Mouse (Mus musculus) neural tube, embryonic 14.5 days (tissue): Measurements from ENCODE around the gene Slc17a2. TPM values are rescaled to one million over a fixed set of nuclear protein-coding genes. Genes with fewer than 3 reads are reported as not detected.

Source experiments
- ATAC-seq: fragments of 200-750 bp; cut with Nextera tagmentation; 2 replicates; pipeline ENCODE4 v1.8.0; 2017; ENCODE audit warnings: low read depth, mild to moderate bottlenecking, moderate TSS enrichment, moderate library complexity
- H3K27ac ChIP-seq: fragments of 300-500 bp; sonication (generic); 2 replicates; pipeline ENCODE4 v1.5.1; 2014; ENCODE audit warnings: low read depth, mild to moderate bottlenecking, control low read depth, low read length, moderate library complexity, mixed read lengths
- H3K27me3 ChIP-seq: fragments of 300-500 bp; sonication (generic); 2 replicates; pipeline ENCODE4 v1.6.1; 2014; ENCODE audit warnings: low read length; ENCODE audit not compliant: control insufficient read depth, insufficient read depth
- H3K36me3 ChIP-seq: fragments of 300-500 bp; sonication (generic); 2 replicates; pipeline ENCODE4 v1.6.1; 2014; ENCODE audit warnings: low read length, mixed read lengths; ENCODE audit not compliant: control insufficient read depth, insufficient read depth
- H3K4me1 ChIP-seq: fragments of 300-500 bp; sonication (generic); 2 replicates; pipeline ENCODE4 v1.6.1; 2014; ENCODE audit warnings: low read length; ENCODE audit not compliant: control insufficient read depth, insufficient read depth
- H3K4me2 ChIP-seq: fragments of 300-500 bp; sonication (generic); 2 replicates; pipeline ENCODE4 v1.6.1; 2014; ENCODE audit warnings: mild to moderate bottlenecking, low read depth, low read length, control low read depth
- H3K4me3 ChIP-seq: fragments of 300-500 bp; sonication (generic); 2 replicates; pipeline ENCODE4 v1.5.1; 2014; ENCODE audit warnings: low read depth, low read length, control low read depth, mixed read lengths
- H3K9ac ChIP-seq: fragments of 300-500 bp; sonication (generic); replicated peaks from 2 replicates; pipeline ENCODE4 v1.6.1; 2014; ENCODE audit warnings: low read depth, mild to moderate bottlenecking, control low read depth, low read length, mixed read lengths
- H3K9me3 ChIP-seq: fragments of 300-500 bp; sonication (generic); 2 replicates; pipeline ENCODE4 v1.6.1; 2016; ENCODE audit warnings: low read length; ENCODE audit not compliant: control insufficient read depth
- WGBS: fragments of 180-500 bp; shearing (Covaris S2); extraction: QIAGEN DNeasy Blood & Tissue Kit; methylation state at CpG from one replicate; pipeline ENCODE4 v1.1.7; 2014; 5-methylcytosine and 5-hydroxymethylcytosine counted together
- polyA plus RNA-seq: library from polyadenylated mRNA; unstranded; fragments of >200 nt; fragmentation: Nextera tagmentation; extraction: Ambion mirVana; gene quantifications from 2 replicates; pipeline ENCODE4 v1.2.1, GENCODE M21; 2014

Gene Slc17a2
- polyA plus RNA-seq, 1 experiment from 2014 or later: not detected

DNA sequence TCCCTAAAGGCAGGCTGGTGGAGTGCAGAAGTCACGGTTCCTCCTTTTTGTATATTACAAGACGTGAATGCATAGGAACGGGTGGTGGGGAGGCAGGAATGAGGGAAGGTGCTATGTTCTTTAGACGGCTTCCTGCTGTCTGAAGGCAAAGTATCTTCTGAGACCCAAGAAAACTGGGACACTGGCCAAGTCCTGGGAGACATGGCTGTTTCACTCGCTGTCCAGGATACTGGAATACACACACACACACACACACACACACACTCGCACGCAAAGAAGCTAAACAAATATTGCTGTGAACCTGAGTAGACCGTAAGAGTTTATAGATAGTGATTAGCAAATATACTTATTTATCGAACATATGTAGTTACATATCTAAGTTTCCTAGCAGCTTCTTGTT is 57.9 kb downstream of the Slc17a2 start:
- Histone ChIP-seq H3K9ac (no peak overlapping the region), H3K27me3 (no peaks in the 10 kb centered on the region), H3K4me1 (no peaks in the 10 kb centered on the region), H3K4me2 (no peak overlapping the region), H3K9me3 (no peaks in the 10 kb centered on the region), H3K4me3 (no peak overlapping the region), H3K36me3 (no peaks in the 10 kb centered on the region), H3K27ac (no peak overlapping the region)
- no peak for ATAC-seq
- WGBS: 83% methylated on average over 9 of the region's 9 CpGs

DNA sequence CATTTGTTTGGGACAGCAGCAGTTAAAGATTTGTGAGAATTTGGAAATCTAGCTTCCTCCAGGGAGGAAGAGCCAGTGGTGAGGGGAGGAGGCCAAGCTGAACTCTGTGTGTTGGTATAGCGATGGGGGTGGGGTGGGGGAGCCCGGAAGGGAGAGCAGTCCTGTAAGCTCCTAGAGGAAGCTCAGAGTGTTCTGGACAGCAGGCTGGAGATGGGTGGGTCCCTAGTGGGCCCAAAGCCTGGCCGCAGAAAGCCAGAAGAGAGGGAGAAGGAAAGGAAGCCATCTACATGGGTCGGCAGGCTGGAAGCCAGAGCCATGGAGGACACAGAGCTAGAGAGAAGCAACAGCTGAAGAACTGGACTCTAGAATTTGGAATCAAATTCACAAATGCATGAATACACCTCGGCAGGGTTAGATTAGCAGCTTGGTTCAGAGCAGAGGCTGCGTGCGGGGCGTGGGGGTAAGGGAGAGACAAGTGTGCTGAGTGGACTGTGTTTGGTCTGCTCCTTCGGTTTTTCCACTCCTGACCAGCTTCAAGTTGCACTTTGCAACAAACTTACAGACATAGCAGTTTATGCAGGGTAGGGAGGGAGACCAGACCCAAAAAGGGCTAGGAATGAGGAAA is 59.4 kb downstream of the Slc17a2 start:
- H3K4me2 ChIP-seq: no peak overlapping the region
- no peak overlapping the region for H3K27ac ChIP-seq
- H3K36me3 ChIP-seq: no peaks in the 10 kb centered on the region
- H3K9ac ChIP-seq: no peak overlapping the region
- H3K4me3 ChIP-seq: no peak overlapping the region
- H3K27me3 ChIP-seq: no peaks in the 10 kb centered on the region
- 86% methylated on average over 9 of the region's 9 CpGs for WGBS
- ATAC-seq: no peak
- H3K9me3 ChIP-seq: no peaks in the 10 kb centered on the region
- no peaks in the 10 kb centered on the region for H3K4me1 ChIP-seq

DNA sequence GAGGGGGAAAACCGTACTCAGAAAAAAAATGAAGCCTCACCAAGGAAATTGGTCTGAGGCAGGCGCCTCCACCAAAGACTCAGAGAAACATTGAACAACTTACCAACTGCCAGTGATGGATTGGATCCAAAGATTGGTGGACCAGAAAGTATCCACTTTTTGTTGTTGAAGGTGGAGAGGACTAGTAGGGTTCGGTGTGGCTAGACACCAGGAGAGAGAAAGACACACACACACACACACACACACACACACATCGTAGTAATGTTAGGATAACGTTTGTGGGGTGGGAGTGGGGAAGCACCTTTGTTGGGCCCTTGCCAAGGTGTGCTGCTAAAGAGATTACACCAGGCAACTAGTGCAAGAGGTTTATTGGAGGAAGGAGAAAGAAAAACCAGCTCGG is 60.2 kb downstream of the Slc17a2 start:
- no peaks in the 10 kb centered on the region for H3K4me1 ChIP-seq
- ATAC-seq: no peak
- 89% methylated on average over 6 of the region's 6 CpGs for WGBS
- no peaks in the 10 kb centered on the region for H3K9me3 ChIP-seq
- no peak overlapping the region for H3K9ac ChIP-seq
- no peak overlapping the region for H3K27ac ChIP-seq
- no peaks in the 10 kb centered on the region for H3K27me3 ChIP-seq
- H3K4me2 ChIP-seq: no peak overlapping the region
- H3K4me3 ChIP-seq: no peak overlapping the region
- no peaks in the 10 kb centered on the region for H3K36me3 ChIP-seq

DNA sequence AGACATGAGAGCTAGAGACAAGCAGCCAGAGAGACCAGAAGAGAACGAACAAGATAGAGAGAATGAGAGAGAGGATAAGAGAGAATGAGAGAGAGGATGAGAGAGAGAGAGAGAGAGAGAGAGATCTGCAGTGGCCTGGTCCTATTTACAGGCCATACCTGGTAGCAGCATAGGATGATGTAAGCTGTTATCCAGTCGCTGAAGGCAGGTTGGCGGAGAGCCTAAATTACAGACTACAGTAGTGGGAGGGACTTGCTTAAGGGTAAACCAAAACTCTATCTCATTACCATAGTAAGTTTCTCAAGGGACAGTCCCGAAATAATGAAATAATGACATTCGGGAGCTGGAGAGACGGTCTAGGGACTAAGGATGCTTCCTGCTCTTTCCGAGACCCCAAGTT is 60.6 kb downstream of the Slc17a2 start, which contains the start of gene Slc17a1:
Gene Slc17a1 (plus strand): TSS at position 346 of the 400 bp plus-strand sequence.
- WGBS: 89% methylated on average over 7 of the region's 7 CpGs
- no peak within 1 kb of the TSS for H3K27ac ChIP-seq
- no peak within 1 kb of the TSS for H3K4me3 ChIP-seq
- H3K9ac ChIP-seq: no peak within 1 kb of the TSS
- H3K9me3 ChIP-seq: no peaks in the 10 kb centered on the region
- no peak within 1 kb of the TSS for H3K4me2 ChIP-seq
- no peak for ATAC-seq
- H3K4me1 ChIP-seq: no peaks in the 10 kb centered on the region
- no peaks in the 10 kb centered on the region for H3K36me3 ChIP-seq
- no peaks in the 10 kb centered on the region for H3K27me3 ChIP-seq

DNA sequence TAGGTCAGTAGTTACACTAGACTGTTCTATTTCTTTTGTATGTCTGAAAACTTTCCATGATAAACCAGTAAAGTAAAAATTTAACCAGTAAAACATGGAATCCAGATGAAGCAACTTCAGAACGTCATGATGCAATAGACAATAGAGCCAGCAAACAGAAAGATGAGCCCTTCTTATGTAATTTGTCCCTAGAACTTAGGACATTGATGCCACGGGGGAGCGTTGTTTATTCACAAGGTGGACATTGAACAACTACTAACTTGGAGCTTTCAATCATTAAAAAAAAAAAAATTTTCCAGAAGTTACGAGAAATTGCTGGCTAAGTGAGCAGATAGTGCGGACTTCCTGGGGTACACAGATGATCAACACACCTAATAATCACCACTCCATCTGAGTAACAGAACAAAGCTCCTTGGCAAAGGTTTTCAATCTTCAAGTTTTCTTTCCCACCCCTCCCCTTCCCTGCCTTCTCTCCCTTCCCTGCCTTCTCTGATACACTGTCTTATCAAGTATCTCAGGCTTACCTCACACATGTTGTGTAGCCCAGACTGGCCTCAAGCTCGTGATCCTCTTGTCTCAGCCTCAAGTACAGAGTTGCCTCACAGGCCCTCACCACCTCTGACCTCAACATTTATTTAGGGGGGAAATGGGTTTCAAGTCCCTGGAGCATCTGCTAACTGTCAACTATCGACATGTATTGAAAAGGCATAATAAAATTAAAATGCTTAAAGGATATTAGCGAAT is 62.2 kb downstream of the Slc17a2 start:
- Histone ChIP-seq H3K4me2 (no peak overlapping the region), H3K27me3 (no peaks in the 10 kb centered on the region), H3K4me1 (no peaks in the 10 kb centered on the region), H3K9ac (no peak overlapping the region), H3K36me3 (no peaks in the 10 kb centered on the region), H3K9me3 (no peaks in the 10 kb centered on the region), H3K27ac (no peak overlapping the region), H3K4me3 (no peak overlapping the region)
- WGBS: 91% methylated on average over 8 of the region's 8 CpGs
- ATAC-seq: no peak

DNA sequence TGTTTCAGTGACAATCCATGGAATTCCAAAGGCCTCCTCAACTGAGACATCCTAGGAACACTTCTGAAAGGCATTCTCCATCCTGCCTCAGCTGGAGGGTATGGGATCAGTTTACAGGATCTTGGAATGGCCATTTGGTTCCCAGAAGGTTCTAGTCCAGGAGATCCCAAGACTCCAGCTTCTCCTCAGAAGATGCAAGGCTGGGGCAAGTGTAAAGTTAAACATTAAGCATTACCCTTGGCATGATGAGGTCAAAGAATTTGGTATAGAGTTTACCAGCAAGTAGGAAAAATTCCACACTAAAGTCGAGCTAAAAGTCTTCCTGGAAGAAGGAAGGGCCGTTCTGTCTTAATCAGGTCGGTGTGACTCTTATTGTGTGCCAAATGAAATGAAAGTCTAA is 63.2 kb downstream of the Slc17a2 start:
- H3K9me3 ChIP-seq: no peaks in the 10 kb centered on the region
- H3K27me3 ChIP-seq: no peaks in the 10 kb centered on the region
- no peak for ATAC-seq
- no peak overlapping the region for H3K9ac ChIP-seq
- no peaks in the 10 kb centered on the region for H3K36me3 ChIP-seq
- no peak overlapping the region for H3K4me2 ChIP-seq
- H3K4me1 ChIP-seq: no peaks in the 10 kb centered on the region
- no peak overlapping the region for H3K4me3 ChIP-seq
- WGBS: 80% methylated on average over 3 of the region's 3 CpGs
- H3K27ac ChIP-seq: no peak overlapping the region

DNA sequence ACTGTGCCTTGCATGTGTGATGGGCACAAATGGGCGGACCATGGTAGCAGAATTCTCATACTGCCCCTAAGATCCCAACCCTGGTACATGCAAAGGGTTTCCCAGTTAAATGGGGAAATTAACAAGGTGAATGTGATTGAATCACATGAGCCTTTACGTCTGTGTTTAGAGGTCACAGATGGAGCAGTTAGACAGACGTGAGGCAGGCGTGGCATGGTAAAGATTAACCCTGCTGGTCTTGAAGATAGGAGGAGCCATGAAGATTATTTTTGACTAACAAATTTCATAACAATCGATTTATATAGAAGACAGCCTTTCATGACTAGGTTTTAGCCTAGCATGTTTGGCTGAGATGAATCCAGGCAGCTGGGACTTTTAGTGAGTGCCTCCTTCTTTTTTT is 66.3 kb downstream of the Slc17a2 start:
- Histone ChIP-seq H3K4me1 (no peaks in the 10 kb centered on the region), H3K4me3 (no peak overlapping the region), H3K9me3 (no peaks in the 10 kb centered on the region), H3K4me2 (no peak overlapping the region), H3K36me3 (no peaks in the 10 kb centered on the region), H3K27ac (no peak overlapping the region), H3K27me3 (no peaks in the 10 kb centered on the region), H3K9ac (no peak overlapping the region)
- no peak for ATAC-seq
- 86% methylated on average over 5 of the region's 5 CpGs for WGBS

Other genes with a start within 250 kb of the Slc17a2 start
- gene Hist1h3e, start 244.6 kb upstream of the Slc17a2 start, polyA plus RNA-seq: 1.9 and 2.4 TPM in 2 replicates
- gene Hist1h2ae, start 235.8 kb upstream of the Slc17a2 start, polyA plus RNA-seq: 11.7 and 12.9 TPM in 2 replicates
- gene Hist1h2bg, start 235.6 kb upstream of the Slc17a2 start, polyA plus RNA-seq: 0.75 and 1.1 TPM in 2 replicates
- 0.94 TPM in 1 of 2 replicates, not detected in the other for gene Hist1h2bf, start 232.8 kb upstream of the Slc17a2 start, polyA plus RNA-seq
- gene Hist1h2ad, start 232.6 kb upstream of the Slc17a2 start, polyA plus RNA-seq: 1.1 TPM in 1 of 2 replicates, not detected in the other
- gene Hist1h3d, start 231.2 kb upstream of the Slc17a2 start, polyA plus RNA-seq: 0.50 and 1.1 TPM in 2 replicates
- 23.6 and 25.2 TPM in 2 replicates for gene Hist1h4d, start 225.4 kb upstream of the Slc17a2 start, polyA plus RNA-seq
- 1.1 and 1.3 TPM in 2 replicates for gene Hist1h2be, start 185.9 kb upstream of the Slc17a2 start, polyA plus RNA-seq
- gene Hist1h1e, start 184.4 kb upstream of the Slc17a2 start, polyA plus RNA-seq: 3.3 and 4.3 TPM in 2 replicates
- gene Hist1h2ac, start 123.0 kb upstream of the Slc17a2 start, polyA plus RNA-seq: 0.17 and 0.41 TPM in 2 replicates
- gene Hist1h2bc, start 122.8 kb upstream of the Slc17a2 start, polyA plus RNA-seq: 11.6 and 20.8 TPM in 2 replicates
- gene Hist1h1t, start 111.2 kb upstream of the Slc17a2 start, polyA plus RNA-seq: not detected in 2 replicates
- 2.1 and 3.5 TPM in 2 replicates for gene Hist1h4c, start 108.5 kb upstream of the Slc17a2 start, polyA plus RNA-seq
- 2.4 and 4.7 TPM in 2 replicates for gene Hfe, start 96.1 kb upstream of the Slc17a2 start, polyA plus RNA-seq
- gene Hist1h1c, start 68.2 kb upstream of the Slc17a2 start, polyA plus RNA-seq: 5.3 and 8.4 TPM in 2 replicates
- gene Hist1h3c, start 61.4 kb upstream of the Slc17a2 start, polyA plus RNA-seq: not detected in 2 replicates
- not detected in 2 replicates for gene Hist1h2bb, start 60.3 kb upstream of the Slc17a2 start, polyA plus RNA-seq
- 3.5 and 4.0 TPM in 2 replicates for gene Hist1h2ab, start 55.9 kb upstream of the Slc17a2 start, polyA plus RNA-seq
- 0.51 and 1.3 TPM in 2 replicates for gene Hist1h3b, start 54.7 kb upstream of the Slc17a2 start, polyA plus RNA-seq
- 1.8 TPM in 1 of 2 replicates, not detected in the other for gene Hist1h4b, start 50.0 kb upstream of the Slc17a2 start, polyA plus RNA-seq
- not detected in 2 replicates for gene Hist1h4a, start 45.8 kb upstream of the Slc17a2 start, polyA plus RNA-seq
- 0.75 and 1.2 TPM in 2 replicates for gene Hist1h3a, start 44.6 kb upstream of the Slc17a2 start, polyA plus RNA-seq
- not detected in 2 replicates for gene Hist1h1a, start 43.3 kb upstream of the Slc17a2 start, polyA plus RNA-seq
- gene Trim38, start 37.1 kb upstream of the Slc17a2 start, polyA plus RNA-seq: not detected in 2 replicates
- gene Slc17a3, start 32.4 kb downstream of the Slc17a2 start, polyA plus RNA-seq: not detected in 2 replicates
- not detected in 2 replicates for gene Slc17a1, start 60.8 kb downstream of the Slc17a2 start, polyA plus RNA-seq
- 0.08 and 0.19 TPM in 2 replicates for gene Slc17a4, start 108.0 kb downstream of the Slc17a2 start, polyA plus RNA-seq
- gene Hist1h2ba, start 127.2 kb downstream of the Slc17a2 start, polyA plus RNA-seq: not detected in 2 replicates
- gene Hist1h2aa, start 127.5 kb downstream of the Slc17a2 start, polyA plus RNA-seq: not detected in 2 replicates
- gene Scgn, start 184.2 kb downstream of the Slc17a2 start, polyA plus RNA-seq: 0.88 and 0.99 TPM in 2 replicates